12 mouse cellular contexts compared by ENCODE assay signal in genomic region chr2:131717561-131717960, GRCm38 (mm10).
"Had no signal": no experiment of that assay in that cellular context is flagged by ENCODE, and none has a peak within 500 bp of the region (broad histone marks: within the 10 kb centered on the region; RNA-seq: fewer than 3 reads in every experiment).

No protein-coding gene starts in this region.

- H3K27ac ChIP-seq: intestine, embryonic 15.5 days; layer of hippocampus, adult 2 months; left cerebral cortex, adult 2 months; limb, embryonic 10.5 days; liver, embryonic 15.5 days; lung, embryonic 15.5 days; midbrain, embryonic 13.5 days had no signal

- H3K9me3 ChIP-seq: intestine, embryonic 15.5 days; limb, embryonic 10.5 days; liver, embryonic 15.5 days; lung, embryonic 15.5 days; midbrain, embryonic 13.5 days had no signal

- H3K36me3 ChIP-seq: intestine, embryonic 15.5 days; limb, embryonic 10.5 days; liver, embryonic 15.5 days; lung, embryonic 15.5 days; midbrain, embryonic 13.5 days had no signal

- H3K4me1 ChIP-seq: intestine, embryonic 15.5 days; limb, embryonic 10.5 days; liver, embryonic 15.5 days; lung, embryonic 15.5 days; midbrain, embryonic 13.5 days had no signal

- H3K27me3 ChIP-seq: intestine, embryonic 15.5 days; liver, embryonic 15.5 days; lung, embryonic 15.5 days; midbrain, embryonic 13.5 days had no signal

- H3K4me3 ChIP-seq: intestine, embryonic 15.5 days; layer of hippocampus, adult 2 months; left cerebral cortex, adult 2 months; limb, embryonic 10.5 days; liver, embryonic 15.5 days; lung, embryonic 15.5 days; midbrain, embryonic 13.5 days had no signal

- DNase-seq: kidney, adult 18-20 months; right cerebral cortex, postnatal 4 days; spleen, adult 18-20 months; thymus, adult 18-20 months; thymus, postnatal 14 days had no signal
